Mouse (Mus musculus) liver, embryonic 13.5 days (tissue): ENCODE data around the gene Nfkb1. TPM values are rescaled to one million over a fixed set of nuclear protein-coding genes. Genes with fewer than 3 reads are reported as not detected.

Source experiments
- ATAC-seq: fragments of 200-750 bp; cut with Nextera tagmentation; 2 replicates; pipeline ENCODE4 v1.8.0; 2017; ENCODE audit warnings: low read depth, mild to moderate bottlenecking, moderate number of reproducible peaks, moderate library complexity
- DNase-seq: peaks from one replicate; pipeline ENCODE4 v3.0.0; 2022
- H3K27ac ChIP-seq: fragments of 300-500 bp; sonication (generic); 2 replicates; pipeline ENCODE4 v1.5.1; 2015; ENCODE audit warnings: moderate library complexity, mild to moderate bottlenecking, inconsistent platforms
- H3K27me3 ChIP-seq: fragments of 300-500 bp; sonication (generic); 2 replicates; pipeline ENCODE4 v1.6.1; 2015; ENCODE audit warnings: mild to moderate bottlenecking, inconsistent platforms
- H3K36me3 ChIP-seq: fragments of 300-500 bp; sonication (generic); 2 replicates; pipeline ENCODE4 v1.6.1; 2015; ENCODE audit warnings: mild to moderate bottlenecking, inconsistent platforms
- H3K4me1 ChIP-seq: fragments of 300-500 bp; sonication (generic); replicated peaks from 2 replicates; pipeline ENCODE4 v1.6.1; 2015; ENCODE audit warnings: inconsistent platforms
- H3K4me2 ChIP-seq: fragments of 300-500 bp; sonication (generic); 2 replicates; pipeline ENCODE4 v1.6.1; 2015; ENCODE audit warnings: inconsistent platforms, mild to moderate bottlenecking, moderate library complexity
- H3K4me3 ChIP-seq: fragments of 300-500 bp; sonication (generic); replicated peaks from 2 replicates; pipeline ENCODE4 v1.5.1; 2015; ENCODE audit warnings: mild to moderate bottlenecking, inconsistent platforms
- H3K9ac ChIP-seq: fragments of 300-500 bp; sonication (generic); 2 replicates; pipeline ENCODE4 v1.6.1; 2015; ENCODE audit warnings: mild to moderate bottlenecking, inconsistent platforms
- H3K9me3 ChIP-seq: fragments of 300-500 bp; sonication (generic); replicated peaks from 2 replicates; pipeline ENCODE4 v1.6.1; 2016; ENCODE audit warnings: inconsistent platforms
- WGBS: fragments of 180-500 bp; shearing (Covaris S2); methylation state at CpG from one replicate; pipeline ENCODE4 v1.1.7; 2015; ENCODE audit not compliant: insufficient replicate concordance; 5-methylcytosine and 5-hydroxymethylcytosine counted together
- polyA plus RNA-seq: library from polyadenylated mRNA; unstranded; fragments of >200 nt; fragmentation: Nextera tagmentation; extraction: Ambion mirVana; gene quantifications from 2 replicates; pipeline ENCODE4 v1.2.1, GENCODE M21; 2015

The Nfkb1 gene
- polyA plus RNA-seq, 1 experiment from 2014 or later = 14.1 TPM

- ATAC-seq = no peak
- WGBS = 65% methylated on average over 7 of the region's 7 CpGs
Observed at GRCm38 (mm10) chr3:135562036-135562435, 129.3 kb downstream of the Nfkb1 start.

GRCm38 (mm10) chr3:135556851-135557662, 134.3 kb downstream of the Nfkb1 start:
- DNase-seq = no peak
- Histone ChIP-seq H3K4me2 (no peak overlapping the region), H3K4me1 (no peaks in the 10 kb centered on the region), H3K9me3 (no peaks in the 10 kb centered on the region), H3K27me3 (no peaks in the 10 kb centered on the region), H3K4me3 (no peak overlapping the region), H3K36me3 (0 out of 2 replicates have a peak, but pooled peaks cover 6% of the 10 kb centered on the region), H3K9ac (no peak overlapping the region), H3K27ac (no peak overlapping the region)
- ATAC-seq = no peak
- 79% methylated on average over 12 of the region's 12 CpGs for WGBS

More at GRCm38 (mm10) chr3:135562036-135562435, 129.3 kb downstream of the Nfkb1 start:
- Histone ChIP-seq H3K4me3 (no peak overlapping the region), H3K27ac (no peak overlapping the region), H3K27me3 (no peaks in the 10 kb centered on the region), H3K4me2 (no peak overlapping the region), H3K9me3 (no peaks in the 10 kb centered on the region), H3K36me3 (no peaks in the 10 kb centered on the region), H3K4me1 (no peaks in the 10 kb centered on the region), H3K9ac (no peak overlapping the region)
- no peak for DNase-seq

- ATAC-seq (no peak), DNase-seq (no peak)
- H3K36me3 ChIP-seq = peaks cover 10% of the 10 kb centered on the region; the same call in 1 of the 2 replicates
- no peak overlapping the region for H3K4me3 ChIP-seq
- H3K4me1 ChIP-seq = no peaks in the 10 kb centered on the region
- H3K27ac ChIP-seq = no peak overlapping the region
- no peak overlapping the region for H3K9ac ChIP-seq
- WGBS = 60% methylated on average over 7 of the region's 7 CpGs
- no peak overlapping the region for H3K4me2 ChIP-seq
- H3K9me3 ChIP-seq = no peaks in the 10 kb centered on the region
- H3K27me3 ChIP-seq = no peaks in the 10 kb centered on the region
Observed at GRCm38 (mm10) chr3:135556052-135556587, 135.2 kb downstream of the Nfkb1 start.

- H3K4me1 ChIP-seq = no peaks in the 10 kb centered on the region
- H3K36me3 ChIP-seq = peaks cover 10% of the 10 kb centered on the region; the same call in 1 of the 2 replicates
- H3K4me3 ChIP-seq = no peak overlapping the region
- no peak overlapping the region for H3K27ac ChIP-seq
- no peak overlapping the region for H3K4me2 ChIP-seq
- no peaks in the 10 kb centered on the region for H3K27me3 ChIP-seq
- DNase-seq (no peak), ATAC-seq (no peak)
- WGBS = 71% methylated on average over 6 of the region's 6 CpGs
- no peaks in the 10 kb centered on the region for H3K9me3 ChIP-seq
- no peak overlapping the region for H3K9ac ChIP-seq
Observed at GRCm38 (mm10) chr3:135555192-135555591, 136.2 kb downstream of the Nfkb1 start.

GRCm38 (mm10) chr3:135552874-135553273, 138.5 kb downstream of the Nfkb1 start:
- H3K27me3 ChIP-seq = no peaks in the 10 kb centered on the region
- WGBS = 60% methylated on average over 5 of the region's 5 CpGs
- no peak for DNase-seq
- peaks cover 10% of the 10 kb centered on the region; the same call in 1 of the 2 replicates for H3K36me3 ChIP-seq
- no peaks in the 10 kb centered on the region for H3K4me1 ChIP-seq
- no peak overlapping the region for H3K4me3 ChIP-seq
- ATAC-seq = no peak
- no peaks in the 10 kb centered on the region for H3K9me3 ChIP-seq
- no peak overlapping the region for H3K9ac ChIP-seq
- no peak overlapping the region for H3K27ac ChIP-seq
- H3K4me2 ChIP-seq = no peak overlapping the region

GRCm38 (mm10) chr3:135547298-135547697, 144.0 kb downstream of the Nfkb1 start:
- no peak for ATAC-seq
- H3K9ac ChIP-seq = no peak overlapping the region
- WGBS = 70% methylated on average over 8 of the region's 8 CpGs

GRCm38 (mm10) chr3:135546212-135546923, 145.0 kb downstream of the Nfkb1 start:
- H3K9me3 ChIP-seq = no peaks in the 10 kb centered on the region
- no peak for DNase-seq

More at GRCm38 (mm10) chr3:135547298-135547697, 144.0 kb downstream of the Nfkb1 start:
- Histone ChIP-seq H3K4me2 (no peak overlapping the region), H3K27me3 (no peaks in the 10 kb centered on the region), H3K36me3 (peaks cover 5% of the 10 kb centered on the region; the same call in 1 of the 2 replicates), H3K4me1 (no peaks in the 10 kb centered on the region), H3K9me3 (no peaks in the 10 kb centered on the region), H3K27ac (no peak overlapping the region), H3K4me3 (no peak overlapping the region)
- DNase-seq = no peak

More at GRCm38 (mm10) chr3:135546212-135546923, 145.0 kb downstream of the Nfkb1 start:
- no peak for ATAC-seq
- H3K4me3 ChIP-seq = no peak overlapping the region
- no peak overlapping the region for H3K9ac ChIP-seq
- WGBS = 72% methylated on average over 13 of the region's 13 CpGs
- no peaks in the 10 kb centered on the region for H3K4me1 ChIP-seq
- no peaks in the 10 kb centered on the region; the same call in 1 of the 2 replicates for H3K36me3 ChIP-seq
- no peaks in the 10 kb centered on the region for H3K27me3 ChIP-seq
- H3K4me2 ChIP-seq = no peak overlapping the region
- H3K27ac ChIP-seq = no peak overlapping the region

Other genes with a start within 250 kb of the Nfkb1 start
- 4.9 and 6.4 TPM in 2 replicates for gene Manba, start 205.9 kb downstream of the Nfkb1 start, polyA plus RNA-seq
- gene Slc39a8, start 133.7 kb upstream of the Nfkb1 start, polyA plus RNA-seq = 61.3 and 76.0 TPM in 2 replicates